Mouse (Mus musculus): ENCODE results near the gene Pus3. TPM values are rescaled to one million over a fixed set of nuclear protein-coding genes. Genes with fewer than 3 reads are reported as not detected.
A peak's percentile ranks its signal among the peaks of the same experiment; 100 is the strongest.
"Not testable (repeated sequence)": the region's sequence is repeated elsewhere in the genome, so short reads cannot be mapped to it uniquely, and the experiment has no call there.

The Pus3 gene
- polyA plus RNA-seq, 1 experiment from 2014 or later, result 19.6 TPM

GRCm38 (mm10) chr9:35587674-35588073, 29.3 kb downstream of the Pus3 start:
- H3K4me2 ChIP-seq (replicated peaks; ENCODE audit: low read depth, low read length), result no peak overlapping the region
- no peaks in the 10 kb centered on the region for H3K27me3 ChIP-seq (ENCODE audit: control insufficient read depth, insufficient read depth, low read length)
- H3K27ac ChIP-seq (ENCODE audit: low read depth, low read length), result no peak overlapping the region
- 75% methylated on average over 1 of the region's 1 CpGs for WGBS
- DNase-seq (ENCODE audit: low spot score) (no peak), ATAC-seq (ENCODE audit: low FRiP score) (no peak)
- H3K4me3 ChIP-seq (ENCODE audit: low read depth, low read length), result no peak overlapping the region
- no peaks in the 10 kb centered on the region for H3K9me3 ChIP-seq (ENCODE audit: control insufficient read depth, low read length)
- no peak overlapping the region for H3K9ac ChIP-seq (ENCODE audit: low read depth, low read length)
- H3K36me3 ChIP-seq (ENCODE audit: control insufficient read depth, insufficient read depth, low read length), result no peaks in the 10 kb centered on the region
- H3K4me1 ChIP-seq (replicated peaks; ENCODE audit: control insufficient read depth, insufficient read depth, low read length), result no peaks in the 10 kb centered on the region

GRCm38 (mm10) chr9:35592903-35593302, 34.5 kb downstream of the Pus3 start:
- DNase-seq (ENCODE audit: low spot score) (peak; percentile 18), ATAC-seq (ENCODE audit: low FRiP score) (no peak)
- H3K27ac ChIP-seq (ENCODE audit: low read depth, low read length), result no peak overlapping the region
- H3K36me3 ChIP-seq (ENCODE audit: control insufficient read depth, insufficient read depth, low read length), result no peaks in the 10 kb centered on the region
- H3K4me1 ChIP-seq (replicated peaks; ENCODE audit: control insufficient read depth, insufficient read depth, low read length), result no peaks in the 10 kb centered on the region
- H3K4me3 ChIP-seq (ENCODE audit: low read depth, low read length), result no peak overlapping the region
- H3K27me3 ChIP-seq (ENCODE audit: control insufficient read depth, insufficient read depth, low read length), result no peaks in the 10 kb centered on the region
- WGBS, result 21% methylated on average over 2 of the region's 2 CpGs
- no peaks in the 10 kb centered on the region for H3K9me3 ChIP-seq (ENCODE audit: control insufficient read depth, low read length)
- H3K4me2 ChIP-seq (replicated peaks; ENCODE audit: low read depth, low read length), result no peak overlapping the region
- H3K9ac ChIP-seq (ENCODE audit: low read depth, low read length), result no peak overlapping the region

DNA sequence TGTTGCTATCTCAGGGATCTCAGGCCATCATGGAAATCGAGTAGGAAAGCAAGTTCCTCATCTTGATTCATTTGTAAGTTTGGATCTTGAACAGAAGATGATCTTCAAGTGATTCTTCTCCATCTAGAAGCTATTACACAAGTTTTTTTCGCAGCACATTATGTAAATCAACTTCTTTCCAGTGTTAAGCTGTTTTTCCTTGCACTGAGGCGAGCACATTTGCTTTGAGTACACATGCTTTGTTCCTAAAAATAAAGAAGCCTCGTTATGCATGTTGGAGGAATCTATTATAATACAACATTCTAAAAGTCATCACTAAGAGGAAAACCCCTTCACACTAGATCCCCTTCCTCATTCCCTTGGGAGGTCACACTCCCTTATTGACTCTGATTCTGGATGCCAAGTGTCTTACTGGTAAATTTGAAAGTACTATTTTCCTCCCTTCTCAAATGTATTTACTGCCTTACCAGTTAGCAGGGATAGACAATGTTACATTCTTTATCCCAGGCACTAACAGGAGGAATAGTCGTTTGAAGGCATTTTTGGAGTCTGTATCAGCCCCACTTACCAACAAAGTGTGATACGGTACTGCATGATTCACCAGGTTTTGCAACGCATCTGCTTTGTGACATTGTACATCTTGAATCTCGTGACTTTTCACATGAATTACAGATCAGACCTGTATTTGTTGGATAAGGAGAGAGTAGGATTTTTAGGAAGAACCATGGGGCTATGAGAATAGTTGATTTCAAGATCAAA, 49.4 kb downstream of the Pus3 start:
- Histone ChIP-seq H3K9ac (ENCODE audit: low read depth, low read length) (no peak overlapping the region), H3K27ac (ENCODE audit: low read depth, low read length) (no peak overlapping the region), H3K4me1 (replicated peaks; ENCODE audit: control insufficient read depth, insufficient read depth, low read length) (no peaks in the 10 kb centered on the region), H3K27me3 (ENCODE audit: control insufficient read depth, insufficient read depth, low read length) (no peaks in the 10 kb centered on the region), H3K4me3 (ENCODE audit: low read depth, low read length) (no peak overlapping the region), H3K36me3 (ENCODE audit: control insufficient read depth, insufficient read depth, low read length) (no peaks in the 10 kb centered on the region), H3K9me3 (ENCODE audit: control insufficient read depth, low read length) (no peaks in the 10 kb centered on the region), H3K4me2 (replicated peaks; ENCODE audit: low read depth, low read length) (no peak overlapping the region)
- no peak for ATAC-seq (ENCODE audit: low FRiP score)
- 72% methylated on average over 8 of the region's 8 CpGs for WGBS
- DNase-seq (ENCODE audit: low spot score), result no peak

DNA sequence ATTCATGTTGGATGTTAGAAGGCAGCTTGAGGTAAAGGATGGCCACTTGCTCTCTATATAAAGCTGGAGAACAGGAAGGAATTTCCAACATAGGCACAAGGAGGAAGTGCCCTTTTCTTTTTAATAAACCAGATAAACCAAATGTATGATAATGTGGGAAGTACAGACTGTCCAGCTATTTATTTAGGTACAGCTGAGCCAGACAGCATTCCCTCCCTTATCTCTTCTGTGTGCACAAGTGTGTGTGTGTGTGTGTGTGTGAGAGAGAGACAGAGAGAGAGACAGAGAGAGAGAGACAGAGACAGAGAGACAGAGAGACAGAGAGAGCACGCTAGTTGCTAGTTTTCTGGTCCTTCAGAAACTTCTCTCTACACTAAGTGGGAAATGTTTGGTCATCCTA, 53.4 kb downstream of the Pus3 start, which contains the start of gene Pate4:
Pate4 (minus strand) TSS at position 101 of the 400 bp plus-strand sequence.
- H3K4me1 ChIP-seq (replicated peaks; ENCODE audit: control insufficient read depth, insufficient read depth, low read length), result no peaks in the 10 kb centered on the region
- ATAC-seq (ENCODE audit: low FRiP score), result no peak
- no peaks in the 10 kb centered on the region for H3K27me3 ChIP-seq (ENCODE audit: control insufficient read depth, insufficient read depth, low read length)
- no peaks in the 10 kb centered on the region for H3K36me3 ChIP-seq (ENCODE audit: control insufficient read depth, insufficient read depth, low read length)
- no peak within 1 kb of the TSS for H3K4me2 ChIP-seq (replicated peaks; ENCODE audit: low read depth, low read length)
- no peak within 1 kb of the TSS for H3K27ac ChIP-seq (ENCODE audit: low read depth, low read length)
- H3K4me3 ChIP-seq (ENCODE audit: low read depth, low read length), result no peak within 1 kb of the TSS
- no peak within 1 kb of the TSS for H3K9ac ChIP-seq (ENCODE audit: low read depth, low read length)
- no peak for DNase-seq (ENCODE audit: low spot score)
- 81% methylated on average over 1 of the region's 1 CpGs for WGBS
- H3K9me3 ChIP-seq (ENCODE audit: control insufficient read depth, low read length), result no peaks in the 10 kb centered on the region

GRCm38 (mm10) chr9:35614005-35614404, 55.6 kb downstream of the Pus3 start:
- Histone ChIP-seq H3K27ac (ENCODE audit: low read depth, low read length) (no peak overlapping the region), H3K4me2 (replicated peaks; ENCODE audit: low read depth, low read length) (no peak overlapping the region), H3K36me3 (ENCODE audit: control insufficient read depth, insufficient read depth, low read length) (no peaks in the 10 kb centered on the region), H3K4me1 (replicated peaks; ENCODE audit: control insufficient read depth, insufficient read depth, low read length) (no peaks in the 10 kb centered on the region), H3K9ac (ENCODE audit: low read depth, low read length) (no peak overlapping the region), H3K9me3 (ENCODE audit: control insufficient read depth, low read length) (no peaks in the 10 kb centered on the region), H3K27me3 (ENCODE audit: control insufficient read depth, insufficient read depth, low read length) (no peaks in the 10 kb centered on the region), H3K4me3 (ENCODE audit: low read depth, low read length) (no peak overlapping the region)
- ATAC-seq (ENCODE audit: low FRiP score) (no peak), DNase-seq (ENCODE audit: low spot score) (no peak)
- 32% methylated on average over 2 of the region's 2 CpGs for WGBS

GRCm38 (mm10) chr9:35616784-35617183, 58.4 kb downstream of the Pus3 start:
- not testable (repeated sequence) for H3K36me3 ChIP-seq (ENCODE audit: control insufficient read depth, insufficient read depth, low read length); H3K4me1 ChIP-seq (replicated peaks; ENCODE audit: control insufficient read depth, insufficient read depth, low read length); H3K27ac ChIP-seq (ENCODE audit: low read depth, low read length); ATAC-seq (ENCODE audit: low FRiP score); H3K27me3 ChIP-seq (ENCODE audit: control insufficient read depth, insufficient read depth, low read length); H3K9ac ChIP-seq (ENCODE audit: low read depth, low read length); H3K4me2 ChIP-seq (replicated peaks; ENCODE audit: low read depth, low read length); H3K4me3 ChIP-seq (ENCODE audit: low read depth, low read length); H3K9me3 ChIP-seq (ENCODE audit: control insufficient read depth, low read length); DNase-seq (ENCODE audit: low spot score)
- WGBS, result 74% methylated on average over 2 of the region's 2 CpGs

Other genes starting within 250 kb of the Pus3 start
- gene Cdon, start 137.5 kb upstream of the Pus3 start, polyA plus RNA-seq (2014; fragmentation: Nextera tagmentation; extraction: Ambion mirVana), result 13.4 and 21.9 TPM in 2 replicates
- gene Gm1113, start 40.3 kb upstream of the Pus3 start, polyA plus RNA-seq (2014; fragmentation: Nextera tagmentation; extraction: Ambion mirVana), result not detected in 2 replicates
- gene Ddx25, start 67 bp upstream of the Pus3 start, polyA plus RNA-seq (2014; fragmentation: Nextera tagmentation; extraction: Ambion mirVana), result 9.7 and 10.0 TPM in 2 replicates
- gene Pate2, start 11.7 kb downstream of the Pus3 start, polyA plus RNA-seq (2014; fragmentation: Nextera tagmentation; extraction: Ambion mirVana), result 0.64 and 1.3 TPM in 2 replicates
- gene Hyls1, start 11.8 kb downstream of the Pus3 start, polyA plus RNA-seq (2014; fragmentation: Nextera tagmentation; extraction: Ambion mirVana), result 29.9 and 32.4 TPM in 2 replicates
- not detected in 2 replicates for gene Pate4, start 53.3 kb downstream of the Pus3 start, polyA plus RNA-seq (2014; fragmentation: Nextera tagmentation; extraction: Ambion mirVana)
- 0.12 TPM in 1 of 2 replicates, not detected in the other for gene Pate3, start 89.6 kb downstream of the Pus3 start, polyA plus RNA-seq (2014; fragmentation: Nextera tagmentation; extraction: Ambion mirVana)
- gene Pate1, start 128.8 kb downstream of the Pus3 start, polyA plus RNA-seq (2014; fragmentation: Nextera tagmentation; extraction: Ambion mirVana), result 0.12 TPM in 1 of 2 replicates, not detected in the other
- not detected in 2 replicates for gene Gm17677, start 182.5 kb downstream of the Pus3 start, polyA plus RNA-seq (2014; fragmentation: Nextera tagmentation; extraction: Ambion mirVana)
- not detected in 2 replicates for gene Gm17727, start 219.5 kb downstream of the Pus3 start, polyA plus RNA-seq (2014; fragmentation: Nextera tagmentation; extraction: Ambion mirVana)
- gene Gm27235, start 231.5 kb downstream of the Pus3 start, polyA plus RNA-seq (2014; fragmentation: Nextera tagmentation; extraction: Ambion mirVana), result not detected in 2 replicates
- not detected in 2 replicates for gene D730048I06Rik, start 231.5 kb downstream of the Pus3 start, polyA plus RNA-seq (2014; fragmentation: Nextera tagmentation; extraction: Ambion mirVana)

Data from hindbrain, embryonic 11.5 days (tissue).